Mouse (Mus musculus) bone marrow, adult 2 months (tissue): ENCODE data around the gene Ppp2ca.

Experiments
- CTCF ChIP-seq: fragments of 200-500 bp; IDR thresholded peaks from 2 replicates; pipeline ENCODE4 v1.5.1; 2011; ENCODE audit warnings: low read length, control low read depth; ENCODE audit not compliant: control insufficient read depth, insufficient read depth
- POLR2A ChIP-seq: fragments of 200-500 bp; IDR thresholded peaks from 2 replicates; pipeline ENCODE4 v1.6.1; 2011; ENCODE audit warnings: low read depth, mild to moderate bottlenecking, control low read depth, low read length, borderline replicate concordance; ENCODE audit not compliant: control insufficient read depth

DNA sequence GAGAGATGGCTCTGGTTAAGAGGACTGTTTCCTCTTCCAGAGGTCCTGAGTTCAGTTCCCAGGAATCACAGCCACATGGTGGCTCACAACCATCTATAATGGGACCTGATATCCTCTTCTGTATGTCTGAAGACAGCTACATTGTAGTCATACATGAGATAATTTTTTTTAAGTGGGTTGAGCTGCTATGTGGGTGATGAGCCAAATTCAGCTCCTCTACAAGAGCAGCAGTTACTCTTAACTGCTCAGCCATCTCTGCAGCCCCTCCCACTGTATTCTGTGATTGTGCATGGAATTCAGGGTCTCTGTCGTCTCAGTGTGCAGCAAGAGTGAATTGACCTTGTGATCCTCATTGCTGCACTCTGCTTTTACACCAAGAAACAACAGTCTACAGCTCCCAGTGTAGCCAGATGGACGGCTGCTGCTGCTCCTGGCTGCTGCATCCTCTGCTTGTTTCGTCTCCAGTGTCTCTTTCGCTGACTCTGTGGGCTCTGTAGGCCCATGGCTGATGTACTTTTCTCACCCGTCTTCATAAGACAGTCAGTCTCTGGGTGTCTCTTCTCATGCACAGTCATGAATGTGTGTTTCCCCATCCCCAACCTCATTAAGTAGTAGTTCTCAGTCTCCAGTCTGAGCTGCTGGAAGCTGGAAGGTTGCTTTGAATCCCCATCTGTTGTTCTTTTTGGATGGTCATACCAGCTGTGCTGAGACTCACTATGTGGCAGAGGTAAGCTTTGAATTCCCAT lies 30.0 kb downstream of the Ppp2ca start:
- TF ChIP-seq CTCF: no peak
- no peak for TF ChIP-seq POLR2A
